Mouse (Mus musculus): ENCODE measurements at regions not wholly inside any gene's neighbourhood (a gene's known extent, or its start where the extent isn't known, plus 50 kb on each side); places are given as distances from the start of the nearest gene placed in this dataset.
A peak's percentile ranks its signal among the peaks of the same experiment; 100 is the strongest.

- H3K36me3 ChIP-seq (replicated peaks): no peaks in the 10 kb centered on the region
- DNase-seq (ENCODE audit: extremely low spot score, low spot score): no peak
- no peaks in the 10 kb centered on the region for H3K27me3 ChIP-seq (ENCODE audit: poor library complexity, severe bottlenecking)
- 65% methylated on average over 11 of the region's 11 CpGs for WGBS
- peak overlapping the region; percentile 58 for H3K27ac ChIP-seq
- no peak overlapping the region for H3K4me3 ChIP-seq
- no peaks in the 10 kb centered on the region for H3K9me3 ChIP-seq
- peaks cover 13% of the 10 kb centered on the region for H3K4me1 ChIP-seq
Measured at GRCm38 (mm10) chr13:37619841-37620725, 158.1 kb upstream of the Rreb1 start.

GRCm38 (mm10) chr13:37621319-37622050 is 156.7 kb upstream of the Rreb1 start:
- peaks cover 14% of the 10 kb centered on the region for H3K4me1 ChIP-seq
- H3K9me3 ChIP-seq: no peaks in the 10 kb centered on the region
- H3K36me3 ChIP-seq (replicated peaks): no peaks in the 10 kb centered on the region
- 91% methylated on average over 5 of the region's 5 CpGs for WGBS
- H3K27me3 ChIP-seq (ENCODE audit: poor library complexity, severe bottlenecking): no peaks in the 10 kb centered on the region
- no peak overlapping the region for H3K4me3 ChIP-seq
- DNase-seq (ENCODE audit: extremely low spot score, low spot score): no peak
- H3K27ac ChIP-seq: no peak overlapping the region

DNA sequence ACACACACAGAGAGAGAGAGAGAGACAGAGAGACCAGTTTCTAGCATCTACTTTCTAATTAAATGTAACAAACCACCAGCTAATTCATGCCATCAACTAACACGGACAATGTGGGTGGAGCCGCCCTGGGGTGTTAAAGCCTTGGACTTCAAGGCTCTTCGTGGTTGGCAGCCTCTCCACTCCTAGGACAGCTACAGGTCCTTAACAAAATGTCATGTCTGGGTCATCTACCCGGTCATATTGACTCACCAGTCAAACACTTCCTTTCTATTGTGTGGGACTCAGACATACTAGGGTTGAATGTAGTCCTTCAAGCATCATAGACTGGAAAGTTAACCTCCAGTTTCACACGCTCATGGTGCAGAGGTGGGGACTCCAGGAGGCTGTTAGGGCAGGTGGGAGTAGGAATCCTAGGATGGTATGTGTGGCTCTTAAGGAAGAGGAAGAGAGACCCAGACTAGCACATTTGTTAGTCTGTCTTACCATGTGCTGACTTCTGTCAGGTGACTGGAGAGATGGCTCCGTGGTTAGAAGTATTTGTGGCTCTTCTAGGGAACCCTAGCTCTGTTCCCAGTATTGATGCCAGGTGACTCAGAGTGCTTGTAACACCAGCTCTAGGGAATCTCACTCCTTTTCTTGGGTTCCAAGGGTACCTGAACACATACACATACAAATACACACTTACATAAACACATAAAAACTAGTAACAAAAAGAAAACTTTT is 155.7 kb upstream of the Rreb1 start:
- Histone ChIP-seq H3K9me3 (no peaks in the 10 kb centered on the region), H3K36me3 (replicated peaks) (no peaks in the 10 kb centered on the region), H3K27ac (no peak overlapping the region), H3K4me3 (no peak overlapping the region), H3K27me3 (ENCODE audit: poor library complexity, severe bottlenecking) (no peaks in the 10 kb centered on the region), H3K4me1 (peaks cover 14% of the 10 kb centered on the region)
- DNase-seq (ENCODE audit: extremely low spot score, low spot score): no peak
- 80% methylated on average over 6 of the region's 6 CpGs for WGBS

GRCm38 (mm10) chr13:37624741-37625140 is 153.5 kb upstream of the Rreb1 start:
- no peak for DNase-seq (ENCODE audit: extremely low spot score, low spot score)
- 58% methylated on average over 1 of the region's 1 CpGs for WGBS
- H3K27me3 ChIP-seq (ENCODE audit: poor library complexity, severe bottlenecking): no peaks in the 10 kb centered on the region
- H3K27ac ChIP-seq: no peak overlapping the region
- H3K36me3 ChIP-seq (replicated peaks): no peaks in the 10 kb centered on the region
- H3K4me3 ChIP-seq: no peak overlapping the region
- H3K4me1 ChIP-seq: peaks cover 12% of the 10 kb centered on the region
- no peaks in the 10 kb centered on the region for H3K9me3 ChIP-seq

- no peak for DNase-seq (ENCODE audit: extremely low spot score, low spot score)
- H3K27me3 ChIP-seq (ENCODE audit: poor library complexity, severe bottlenecking): no peaks in the 10 kb centered on the region
- H3K4me3 ChIP-seq: no peak overlapping the region
- no peaks in the 10 kb centered on the region for H3K36me3 ChIP-seq (replicated peaks)
- WGBS: 87% methylated on average over 13 of the region's 13 CpGs
- H3K9me3 ChIP-seq: no peaks in the 10 kb centered on the region
- H3K4me1 ChIP-seq: peaks cover 6% of the 10 kb centered on the region
- no peak overlapping the region for H3K27ac ChIP-seq
Measured at GRCm38 (mm10) chr13:37625532-37626235, 152.5 kb upstream of the Rreb1 start.

GRCm38 (mm10) chr13:37628391-37629270 is 149.6 kb upstream of the Rreb1 start:
- Histone ChIP-seq H3K27ac (no peak overlapping the region), H3K36me3 (replicated peaks) (no peaks in the 10 kb centered on the region), H3K4me3 (no peak overlapping the region), H3K4me1 (peaks cover 6% of the 10 kb centered on the region), H3K27me3 (ENCODE audit: poor library complexity, severe bottlenecking) (no peaks in the 10 kb centered on the region), H3K9me3 (no peaks in the 10 kb centered on the region; the same call in 1 of the 2 replicates)
- WGBS: 76% methylated on average over 16 of the region's 16 CpGs
- DNase-seq (ENCODE audit: extremely low spot score, low spot score): no peak

- Histone ChIP-seq H3K27ac (no peak overlapping the region), H3K27me3 (ENCODE audit: poor library complexity, severe bottlenecking) (no peaks in the 10 kb centered on the region), H3K36me3 (replicated peaks) (no peaks in the 10 kb centered on the region), H3K4me3 (no peak overlapping the region), H3K4me1 (peaks cover 6% of the 10 kb centered on the region), H3K9me3 (no peaks in the 10 kb centered on the region; the same call in 1 of the 2 replicates)
- WGBS: 83% methylated on average over 6 of the region's 6 CpGs
- no peak for DNase-seq (ENCODE audit: extremely low spot score, low spot score)
Measured at GRCm38 (mm10) chr13:37629271-37629899, 148.8 kb upstream of the Rreb1 start.

GRCm38 (mm10) chr13:37632835-37633440 is 145.3 kb upstream of the Rreb1 start:
- H3K4me3 ChIP-seq: no peak overlapping the region
- no peaks in the 10 kb centered on the region for H3K36me3 ChIP-seq (replicated peaks)
- H3K4me1 ChIP-seq: no peaks in the 10 kb centered on the region
- no peak for DNase-seq (ENCODE audit: extremely low spot score, low spot score)
- no peak overlapping the region for H3K27ac ChIP-seq
- H3K27me3 ChIP-seq (ENCODE audit: poor library complexity, severe bottlenecking): no peaks in the 10 kb centered on the region
- H3K9me3 ChIP-seq: no peaks in the 10 kb centered on the region; the same call in 1 of the 2 replicates
- 92% methylated on average over 5 of the region's 5 CpGs for WGBS

GRCm38 (mm10) chr13:37636363-37636762 is 141.8 kb upstream of the Rreb1 start:
- no peaks in the 10 kb centered on the region for H3K36me3 ChIP-seq (replicated peaks)
- no peaks in the 10 kb centered on the region for H3K27me3 ChIP-seq (ENCODE audit: poor library complexity, severe bottlenecking)
- H3K9me3 ChIP-seq: no peaks in the 10 kb centered on the region; the same call in 1 of the 2 replicates
- WGBS: 86% methylated on average over 4 of the region's 4 CpGs
- no peak overlapping the region for H3K27ac ChIP-seq
- no peaks in the 10 kb centered on the region for H3K4me1 ChIP-seq
- H3K4me3 ChIP-seq: no peak overlapping the region
- no peak for DNase-seq (ENCODE audit: extremely low spot score, low spot score)

GRCm38 (mm10) chr13:37637151-37637550 is 141.0 kb upstream of the Rreb1 start:
- WGBS: 90% methylated on average over 10 of the region's 10 CpGs
- Histone ChIP-seq H3K27ac (no peak overlapping the region), H3K27me3 (ENCODE audit: poor library complexity, severe bottlenecking) (no peaks in the 10 kb centered on the region), H3K4me1 (no peaks in the 10 kb centered on the region; the same call in 1 of the 2 replicates), H3K9me3 (no peaks in the 10 kb centered on the region; the same call in 1 of the 2 replicates), H3K36me3 (replicated peaks) (no peaks in the 10 kb centered on the region), H3K4me3 (no peak overlapping the region)
- DNase-seq (ENCODE audit: extremely low spot score, low spot score): no peak

DNA sequence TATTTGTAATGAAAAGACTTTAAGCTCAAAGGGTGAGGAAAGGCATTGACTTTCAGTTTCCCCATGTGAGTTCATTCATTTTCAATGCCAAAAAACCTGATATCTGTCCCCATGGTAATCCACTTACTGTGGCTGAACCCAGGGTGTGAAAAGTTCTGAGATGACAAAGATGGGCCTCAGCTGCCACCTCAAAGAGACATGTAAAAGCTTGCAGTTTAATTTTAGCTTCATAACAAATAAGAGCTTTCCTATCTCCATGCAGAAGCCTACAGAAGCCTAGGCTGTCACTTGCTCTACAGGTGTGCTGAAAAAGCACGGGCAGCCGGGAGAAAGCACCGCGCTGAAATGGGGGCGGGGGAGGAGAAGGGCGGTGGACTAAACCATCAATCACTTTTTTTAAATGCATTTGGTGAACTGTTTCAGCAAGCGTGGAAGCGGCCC is 140.1 kb upstream of the Rreb1 start:
- H3K4me3 ChIP-seq: no peak overlapping the region
- DNase-seq (ENCODE audit: extremely low spot score, low spot score): no peak
- WGBS: 70% methylated on average over 8 of the region's 8 CpGs

More for the DNA sequence above, 140.1 kb upstream of the Rreb1 start:
- Histone ChIP-seq H3K27ac (no peak overlapping the region), H3K9me3 (no peaks in the 10 kb centered on the region), H3K36me3 (replicated peaks) (no peaks in the 10 kb centered on the region), H3K27me3 (ENCODE audit: poor library complexity, severe bottlenecking) (no peaks in the 10 kb centered on the region), H3K4me1 (peaks cover 6% of the 10 kb centered on the region)

Data from forebrain, embryonic 10.5 days (tissue).